Mouse (Mus musculus) stomach, embryonic 15.5 days (tissue): ENCODE results near the gene Mcmbp. TPM values are rescaled to one million over a fixed set of nuclear protein-coding genes. Genes with fewer than 3 reads are reported as not detected.

ENCODE experiments used
- ATAC-seq: fragments of 200-750 bp; cut with Nextera tagmentation; 2 replicates; pipeline ENCODE4 v1.8.0; 2017; ENCODE audit warnings: low read depth, moderate number of reproducible peaks, moderate TSS enrichment; ENCODE audit not compliant: insufficient read depth, low FRiP score
- H3K27ac ChIP-seq: fragments of 300-500 bp; sonication (generic); 2 replicates; pipeline ENCODE4 v1.5.1; 2015; ENCODE audit warnings: mild to moderate bottlenecking, inconsistent platforms
- H3K27me3 ChIP-seq: fragments of 300-500 bp; sonication (generic); replicated peaks from 2 replicates; pipeline ENCODE4 v1.6.1; 2015; ENCODE audit warnings: inconsistent platforms
- H3K36me3 ChIP-seq: fragments of 300-500 bp; sonication (generic); 2 replicates; pipeline ENCODE4 v1.6.1; 2015; ENCODE audit warnings: inconsistent platforms
- H3K4me1 ChIP-seq: fragments of 300-500 bp; sonication (generic); 2 replicates; pipeline ENCODE4 v1.6.1; 2015; ENCODE audit warnings: inconsistent platforms
- H3K4me2 ChIP-seq: fragments of 300-500 bp; sonication (generic); 2 replicates; pipeline ENCODE4 v1.6.1; 2015; ENCODE audit warnings: mild to moderate bottlenecking, inconsistent platforms
- H3K4me3 ChIP-seq: fragments of 300-500 bp; sonication (generic); replicated peaks from 2 replicates; pipeline ENCODE4 v1.5.1; 2015; ENCODE audit warnings: inconsistent platforms
- H3K9ac ChIP-seq: fragments of 300-500 bp; sonication (generic); 2 replicates; pipeline ENCODE4 v1.6.1; 2015; ENCODE audit warnings: inconsistent platforms
- H3K9me3 ChIP-seq: fragments of 300-500 bp; sonication (generic); 2 replicates; pipeline ENCODE4 v1.6.1; 2016; ENCODE audit warnings: inconsistent platforms
- WGBS: fragments of 180-500 bp; shearing (Covaris S2); methylation state at CpG from one replicate; pipeline ENCODE4 v1.1.7; 2015; 5-methylcytosine and 5-hydroxymethylcytosine counted together
- polyA plus RNA-seq: library from polyadenylated mRNA; unstranded; fragments of >200 nt; fragmentation: Nextera tagmentation; extraction: Ambion mirVana; gene quantifications from 2 replicates; pipeline ENCODE4 v1.2.1, GENCODE M21; 2015

The Mcmbp gene
- polyA plus RNA-seq, 1 experiment from 2014 or later: 60.9 TPM

DNA sequence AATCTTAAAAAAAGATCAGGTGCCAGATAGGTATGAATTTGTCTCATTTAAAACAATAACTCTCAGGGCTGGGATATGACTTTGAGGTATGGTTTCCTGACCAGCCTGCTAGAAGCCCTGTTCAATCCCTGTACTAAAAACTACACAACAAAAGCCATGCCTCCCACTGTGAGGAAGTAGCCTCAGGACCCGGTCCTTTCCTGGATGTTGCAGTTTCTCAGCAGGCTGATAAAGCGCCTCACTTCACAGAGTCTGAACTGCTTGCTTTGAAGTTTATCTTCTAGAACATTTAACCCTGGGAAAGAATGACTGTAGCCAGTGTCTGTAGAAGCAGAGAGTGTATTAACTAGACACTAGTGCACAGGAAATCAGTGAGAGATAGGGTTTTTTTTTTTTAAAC is 71.5 kb downstream of the Mcmbp start:
- H3K36me3 ChIP-seq: peaks cover 6% of the 10 kb centered on the region; the same call in 1 of the 2 replicates
- WGBS: 59% methylated on average over 2 of the region's 2 CpGs
- H3K4me3 ChIP-seq: no peak overlapping the region
- H3K4me2 ChIP-seq: no peak overlapping the region
- ATAC-seq: no peak
- peaks cover 11% of the 10 kb centered on the region; the same call in 1 of the 2 replicates for H3K4me1 ChIP-seq
- H3K9me3 ChIP-seq: no peaks in the 10 kb centered on the region
- no peaks in the 10 kb centered on the region for H3K27me3 ChIP-seq
- H3K27ac ChIP-seq: no peak overlapping the region
- H3K9ac ChIP-seq: no peak overlapping the region

DNA sequence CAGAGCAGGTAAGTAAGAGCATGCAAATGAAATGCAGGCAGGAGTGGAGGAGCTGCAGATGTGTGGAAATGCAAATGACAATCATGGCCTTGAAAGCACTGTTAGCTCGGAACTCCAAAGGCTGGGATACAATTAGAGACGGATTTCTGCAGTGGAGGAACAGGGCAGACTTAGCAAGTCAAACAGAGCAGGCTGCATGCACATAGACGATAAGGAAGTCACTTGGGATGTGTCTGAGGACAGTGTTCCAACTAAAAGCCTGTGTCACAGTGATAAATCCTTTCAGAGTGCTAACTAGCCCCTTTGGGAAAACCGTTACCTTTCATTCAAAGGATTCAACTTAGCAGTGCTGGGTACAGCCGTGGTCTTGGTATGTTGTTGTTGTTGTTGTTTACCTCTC is 72.5 kb downstream of the Mcmbp start:
- H3K36me3 ChIP-seq: peaks cover 6% of the 10 kb centered on the region; the same call in 1 of the 2 replicates
- H3K9ac ChIP-seq: no peak overlapping the region
- 71% methylated on average over 5 of the region's 5 CpGs for WGBS
- no peak overlapping the region for H3K4me2 ChIP-seq
- no peak overlapping the region for H3K4me3 ChIP-seq
- no peak overlapping the region for H3K27ac ChIP-seq
- no peak for ATAC-seq
- H3K4me1 ChIP-seq: peaks cover 10% of the 10 kb centered on the region; the same call in 1 of the 2 replicates
- no peaks in the 10 kb centered on the region for H3K27me3 ChIP-seq
- no peaks in the 10 kb centered on the region for H3K9me3 ChIP-seq

DNA sequence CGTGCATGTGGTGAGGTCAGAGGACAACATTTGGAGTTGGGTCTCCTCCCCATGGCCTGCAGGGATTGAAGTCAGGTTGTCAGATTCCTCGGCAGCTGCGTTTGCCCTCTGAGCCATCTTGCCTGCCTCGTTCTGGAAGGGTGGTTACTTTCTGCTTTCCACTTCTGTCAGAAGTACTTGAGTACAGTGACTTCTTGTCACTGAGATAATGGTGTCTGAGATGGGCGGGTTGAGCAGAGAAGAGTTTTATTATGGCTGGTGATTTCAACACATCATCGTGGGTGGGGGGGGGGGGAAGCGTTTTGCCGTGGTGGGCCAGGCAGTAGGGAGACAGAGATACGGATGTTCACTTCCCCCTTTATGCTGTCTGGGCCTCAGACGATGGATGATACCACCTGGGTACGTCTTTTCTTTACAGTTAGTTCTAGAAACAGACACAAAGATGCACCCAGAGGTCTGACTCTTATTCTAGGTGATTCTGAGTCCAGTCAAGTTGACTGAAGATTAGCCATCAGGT is 75.4 kb downstream of the Mcmbp start:
- 87% methylated on average over 11 of the region's 11 CpGs for WGBS
- H3K4me1 ChIP-seq: no peaks in the 10 kb centered on the region
- no peak overlapping the region for H3K4me3 ChIP-seq
- ATAC-seq: no peak
- H3K27ac ChIP-seq: no peak overlapping the region
- H3K4me2 ChIP-seq: no peak overlapping the region
- H3K36me3 ChIP-seq: peaks cover 6% of the 10 kb centered on the region; the same call in 1 of the 2 replicates
- no peaks in the 10 kb centered on the region for H3K9me3 ChIP-seq
- H3K9ac ChIP-seq: no peak overlapping the region
- no peaks in the 10 kb centered on the region for H3K27me3 ChIP-seq

DNA sequence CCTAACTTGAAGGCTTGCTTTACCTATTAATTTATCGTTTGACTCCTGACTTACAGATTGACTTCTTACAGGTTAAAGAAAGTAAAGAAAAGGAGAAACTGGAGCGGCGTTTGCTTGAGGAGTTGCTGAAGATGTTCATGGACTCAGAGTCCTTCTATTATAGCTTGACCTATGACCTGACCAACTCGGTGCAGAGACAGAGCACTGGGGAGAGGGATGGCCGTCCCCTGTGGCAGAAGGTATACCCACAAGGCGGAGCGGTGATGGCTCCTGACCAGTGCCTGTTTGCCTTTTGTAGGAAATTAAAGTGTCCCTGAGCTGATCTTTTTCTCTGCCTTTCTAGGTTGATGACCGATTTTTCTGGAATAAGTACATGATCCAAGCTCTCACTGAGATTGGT is 76.4 kb downstream of the Mcmbp start:
- H3K27me3 ChIP-seq: no peaks in the 10 kb centered on the region
- 88% methylated on average over 8 of the region's 8 CpGs for WGBS
- no peak overlapping the region for H3K4me2 ChIP-seq
- H3K9me3 ChIP-seq: no peaks in the 10 kb centered on the region
- peaks cover 2% of the 10 kb centered on the region; the same call in 1 of the 2 replicates for H3K36me3 ChIP-seq
- no peak for ATAC-seq
- no peak overlapping the region for H3K9ac ChIP-seq
- H3K27ac ChIP-seq: no peak overlapping the region
- H3K4me3 ChIP-seq: no peak overlapping the region
- H3K4me1 ChIP-seq: no peaks in the 10 kb centered on the region

DNA sequence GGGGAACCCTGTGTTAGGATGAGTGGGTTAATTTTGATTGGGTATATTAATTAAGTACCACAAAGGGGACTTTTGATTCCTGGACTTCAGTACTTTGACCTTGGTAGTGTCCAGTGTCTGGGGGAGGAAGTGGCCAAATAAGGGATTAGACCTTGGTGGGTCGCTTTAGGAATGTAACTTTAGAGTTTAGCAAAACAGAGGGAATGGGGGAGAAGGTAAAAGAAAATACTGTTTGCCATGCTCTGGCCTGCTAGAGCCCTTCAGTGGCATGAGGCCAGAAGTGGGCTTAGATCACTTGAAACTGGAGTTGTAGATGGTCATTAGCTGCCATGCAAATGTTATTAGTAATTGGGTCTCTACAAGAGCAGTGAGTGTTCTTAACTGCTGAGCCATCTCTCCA is 83.3 kb downstream of the Mcmbp start:
- no peak overlapping the region for H3K4me3 ChIP-seq
- no peak overlapping the region for H3K9ac ChIP-seq
- H3K36me3 ChIP-seq: no peaks in the 10 kb centered on the region
- no peak for ATAC-seq
- no peak overlapping the region for H3K4me2 ChIP-seq
- WGBS: 75% methylated on average over 1 of the region's 1 CpGs
- no peaks in the 10 kb centered on the region for H3K27me3 ChIP-seq
- H3K27ac ChIP-seq: no peak overlapping the region
- H3K9me3 ChIP-seq: no peaks in the 10 kb centered on the region
- H3K4me1 ChIP-seq: no peaks in the 10 kb centered on the region

Other genes starting within 250 kb of the Mcmbp start
- gene Bag3, start 216.9 kb downstream of the Mcmbp start, polyA plus RNA-seq: 13.4 and 14.7 TPM in 2 replicates
- 20.3 and 20.9 TPM in 2 replicates for gene Inpp5f, start 129.2 kb downstream of the Mcmbp start, polyA plus RNA-seq
- 32.3 and 32.5 TPM in 2 replicates for gene Sec23ip, start 4.4 kb upstream of the Mcmbp start, polyA plus RNA-seq